ENCODE assay signal across 9 mouse cellular contexts in genomic region chr6:119499271-119499670, GRCm38 (mm10). TPM values are rescaled to one million over a fixed set of nuclear protein-coding genes. Genes with fewer than 3 reads are reported as not detected.
DNase-seq lines count a peak whose midpoint lies in the region.
"Had no signal": no experiment of that assay in that cellular context is flagged by ENCODE, and none has a peak within 500 bp of the region (broad histone marks: within the 10 kb centered on the region; RNA-seq: fewer than 3 reads in every experiment).

No protein-coding gene starts in this region.

- peak overlapping the region; percentile 75 for H3K4me3 ChIP-seq in megakaryocyte, embryonic 14.5 days (replicated peaks)
- H3K4me3 ChIP-seq: embryonic facial prominence, embryonic 12.5 days had no signal

- no peaks in the 10 kb centered on the region for H3K36me3 ChIP-seq in megakaryocyte, embryonic 14.5 days (replicated peaks; ENCODE audit: low read length)
- H3K36me3 ChIP-seq: embryonic facial prominence, embryonic 12.5 days had no signal

- H3K9me3 ChIP-seq in megakaryocyte, embryonic 14.5 days, result peaks cover 4% of the 10 kb centered on the region; the same call in 1 of the 2 replicates
- H3K9me3 ChIP-seq: embryonic facial prominence, embryonic 12.5 days had no signal

- peaks cover 19% of the 10 kb centered on the region for H3K27me3 ChIP-seq in megakaryocyte, embryonic 14.5 days (replicated peaks)
- H3K27me3 ChIP-seq: embryonic facial prominence, embryonic 12.5 days had no signal

- H3K4me1 ChIP-seq in megakaryocyte, embryonic 14.5 days, result peaks cover 17% of the 10 kb centered on the region

- peak; percentile 79 for DNase-seq in embryo, embryonic 10 days (ENCODE audit: low spot score)
- no peak for DNase-seq in embryo, embryonic 9.5 days (ENCODE audit: extremely low spot score)
- peak; percentile 41 for DNase-seq in spleen, postnatal 36 days (ENCODE audit: low spot score in 2 of 2)
- no peak for DNase-seq in spleen, postnatal 14 days (ENCODE audit: low spot score in 2 of 2)
- DNase-seq in kidney, adult 11 months, result peak; percentile 68
- no peak for DNase-seq in adipocyte (ENCODE audit: low spot score)
- DNase-seq in urinary bladder, adult 2 months (ENCODE audit: low spot score), result no peak

RNA-seq across cellular contexts. Expression of gene Fbxl14, which starts 19.8 kb away (rescaled TPM):
- 21.7 and 35.8 TPM in 2 replicates for polyA plus RNA-seq in megakaryocyte, embryonic 14.5 days (2012; ENCODE audit: insufficient read depth, low replicate concordance)
- polyA plus RNA-seq in urinary bladder, adult 2 months (2012; rRNA removed), result 28.2 and 30.6 TPM in 2 replicates

RNA-seq across cellular contexts. Expression of gene Wnt5b, which starts 44.9 kb away (rescaled TPM):
- not detected in 2 replicates for polyA plus RNA-seq in megakaryocyte, embryonic 14.5 days (2012; ENCODE audit: insufficient read depth, low replicate concordance)
- 7.3 and 8.0 TPM in 2 replicates for polyA plus RNA-seq in urinary bladder, adult 2 months (2012; rRNA removed)

Comparison
In these comparisons a context has a peak if more than half of its experiments do, and no peak if none do; other contexts are left out.
1. DNase-seq: peak in embryo, embryonic 10 days (single experiment), spleen, postnatal 36 days (2 of 2) and kidney, adult 11 months (single experiment); none in embryo, embryonic 9.5 days (single experiment), spleen, postnatal 14 days (0 of 2), adipocyte (single experiment) and urinary bladder, adult 2 months (single experiment).